Mouse (Mus musculus): ENCODE data around the gene Elk3.

GRCm38 (mm10) chr10:93239201-93239806 lies 71.6 kb downstream of the Elk3 start:
- TF ChIP-seq CTCF (IDR thresholded peaks at IDR 0.05; ENCODE audit: low read depth, low read length) (no peak), POLR2A (IDR thresholded peaks at IDR 0.05; ENCODE audit: extremely low read depth, insufficient read depth, low read length) (no peak)
